7 mouse cellular contexts compared by ENCODE assay signal in genomic region chr9:100468151-100468550, GRCm38 (mm10).
"Had no signal": no experiment of that assay in that cellular context is flagged by ENCODE, and none has a peak within 500 bp of the region (broad histone marks: within the 10 kb centered on the region; RNA-seq: fewer than 3 reads in every experiment).

No protein-coding gene starts in this region.

- H3K27me3 ChIP-seq: liver, embryonic 13.5 days; neural tube, embryonic 12.5 days; neural tube, embryonic 15.5 days had no signal

- H3K4me1 ChIP-seq: liver, embryonic 13.5 days; neural tube, embryonic 12.5 days had no signal

- H3K4me3 ChIP-seq: left cerebral cortex, adult 2 months; liver, embryonic 13.5 days; neural tube, embryonic 12.5 days; neural tube, embryonic 15.5 days had no signal

- H3K27ac ChIP-seq: left cerebral cortex, adult 2 months; liver, embryonic 13.5 days; neural tube, embryonic 12.5 days; neural tube, embryonic 15.5 days had no signal

- DNase-seq: layer of hippocampus, postnatal 36 days; liver, embryonic 13.5 days; right cerebral cortex, adult 18-20 months; thymus, postnatal 36 days had no signal

- H3K9ac ChIP-seq: liver, embryonic 13.5 days; neural tube, embryonic 12.5 days; neural tube, embryonic 15.5 days had no signal

- H3K36me3 ChIP-seq: liver, embryonic 13.5 days; neural tube, embryonic 15.5 days had no signal
